Mouse (Mus musculus) CD8-positive naive resting alpha-beta T cell, adult 57 days (primary cell): ENCODE measurements around the gene Mrps26. TPM values are rescaled to one million over a fixed set of nuclear protein-coding genes. Genes with fewer than 3 reads are reported as not detected.

Experiments
- total RNA-seq: library from RNA; stranded (reverse); gene quantifications from one replicate; pipeline ENCODE4 v1.2.4, GENCODE M21; 2023

The Mrps26 gene
- total RNA-seq: 57.2 TPM

DNA sequence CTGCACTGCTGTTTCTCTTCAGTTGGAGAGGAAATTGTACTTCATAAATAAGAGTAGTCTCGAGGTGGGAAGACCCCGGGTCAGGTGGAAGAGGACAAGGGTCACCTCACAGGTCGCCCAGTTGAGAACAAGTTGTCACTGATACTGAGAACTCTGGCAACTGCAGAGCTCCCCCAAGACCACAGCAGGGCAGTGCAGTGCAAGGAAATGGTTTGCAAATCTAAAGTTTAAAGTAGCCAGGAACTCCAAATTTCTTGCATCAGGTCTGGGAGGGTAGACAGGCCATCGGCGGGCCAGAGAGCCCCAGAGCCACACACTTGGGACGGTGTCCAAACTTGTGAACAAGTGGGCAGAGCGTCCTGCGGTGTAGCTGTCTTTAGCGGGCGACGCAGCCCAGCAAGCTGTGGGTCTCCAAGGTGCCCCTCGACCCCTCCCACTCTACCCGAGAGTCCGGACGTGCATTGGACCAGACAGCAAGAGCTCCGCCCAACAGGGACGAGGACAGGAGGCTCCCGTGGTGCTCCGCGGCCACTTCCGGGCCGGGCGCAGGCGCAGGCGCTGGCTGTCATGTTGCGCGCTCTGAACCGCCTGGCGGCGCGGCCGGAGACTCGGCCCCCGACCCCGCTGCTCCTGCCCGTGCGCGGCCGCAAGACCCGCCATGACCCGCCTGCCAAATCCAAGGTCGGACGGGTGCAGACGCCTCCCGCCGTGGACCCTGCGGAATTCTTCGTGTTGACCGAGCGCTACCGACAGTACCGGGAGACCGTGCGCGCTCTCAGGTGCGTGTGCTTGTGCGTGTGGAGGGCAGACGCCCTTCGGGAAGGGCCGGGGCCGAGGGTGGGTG lies at the start of gene Mrps26:
Gene Mrps26 (plus strand): TSS at position 531 of the 844 bp plus-strand sequence.

GRCm38 (mm10) chr2:130575873-130576272 lies 12.3 kb downstream of the Mrps26 start, which contains the start of gene Oxt:
Oxt (plus strand) TSS chr2:130576173.

GRCm38 (mm10) chr2:130582552-130582951 lies 19.0 kb downstream of the Mrps26 start, which contains the start of gene Avp:
Avp (minus strand) TSS chr2:130582554.

Other genes starting within 250 kb of the Mrps26 start
- gene Cpxm1, start 166.2 kb upstream of the Mrps26 start, total RNA-seq: 0.67 TPM
- not detected for gene Gm28372, start 158.5 kb upstream of the Mrps26 start, total RNA-seq
- not detected for gene 1700020A23Rik, start 158.5 kb upstream of the Mrps26 start, total RNA-seq
- gene Tmem239, start 157.3 kb upstream of the Mrps26 start, total RNA-seq: not detected
- gene Vps16, start 139.4 kb upstream of the Mrps26 start, total RNA-seq: 166 TPM
- gene Pced1a, start 139.0 kb upstream of the Mrps26 start, total RNA-seq: 25.7 TPM
- gene Ptpra, start 113.5 kb upstream of the Mrps26 start, total RNA-seq: 118 TPM
- not detected for gene Oxt, start 12.4 kb downstream of the Mrps26 start, total RNA-seq
- not detected for gene Avp, start 18.8 kb downstream of the Mrps26 start, total RNA-seq
- gene Fastkd5, start 66.3 kb downstream of the Mrps26 start, total RNA-seq: 7.4 TPM
- 6.5 TPM for gene Ubox5, start 66.3 kb downstream of the Mrps26 start, total RNA-seq
- gene Lzts3, start 79.1 kb downstream of the Mrps26 start, total RNA-seq: 3.7 TPM
- 130 TPM for gene Ddrgk1, start 100.9 kb downstream of the Mrps26 start, total RNA-seq
- gene Itpa, start 103.9 kb downstream of the Mrps26 start, total RNA-seq: 16.9 TPM
- 0.28 TPM for gene Slc4a11, start 133.8 kb downstream of the Mrps26 start, total RNA-seq